Mouse (Mus musculus) MEL (cell line): Measurements from ENCODE around the gene Tead1. TPM values are rescaled to one million over a fixed set of nuclear protein-coding genes. Genes with fewer than 3 reads are reported as not detected.

Experiments
- DNase-seq: peaks from one replicate; pipeline ENCODE4 v3.0.0; 2011; ENCODE audit warnings: low read depth, low spot score
- H3K27ac ChIP-seq: 2 replicates; pipeline ENCODE4 v1.5.1; 2012; ENCODE audit warnings: low read depth, mild to moderate bottlenecking, control low read depth, low read length, moderate library complexity; ENCODE audit not compliant: control insufficient read depth
- H3K27me3 ChIP-seq, 2 experiments: fragments of 150-350 bp in 1 of 2; sonication (generic) in 1 of 2; 2 replicates each; pipeline ENCODE4 v1.6.1; 2012; ENCODE audit warnings: low read length in 2 of 2, mild to moderate bottlenecking in 2 of 2, improper control_type of control experiment in 1 of 2, moderate library complexity in 1 of 2; ENCODE audit not compliant: insufficient read depth in 2 of 2, control insufficient read depth in 1 of 2
- H3K36me3 ChIP-seq, 2 experiments: 2 replicates each; pipeline ENCODE4 v1.6.1; 2012 to 2014; ENCODE audit warnings: low read length in 2 of 2, improper control_type of control experiment in 1 of 2, inconsistent platforms in 1 of 2, mild to moderate bottlenecking in 1 of 2; ENCODE audit not compliant: insufficient read depth in 2 of 2, control insufficient read depth in 1 of 2
- H3K4me1 ChIP-seq, 2 experiments: fragments of 150-350 bp in 1 of 2; sonication (generic) in 1 of 2; 2 replicates each; pipeline ENCODE4 v1.6.1; 2012; ENCODE audit warnings: low read length in 2 of 2, improper control_type of control experiment in 1 of 2, mild to moderate bottlenecking in 1 of 2; ENCODE audit not compliant: insufficient read depth in 2 of 2, control insufficient read depth in 1 of 2
- H3K4me3 ChIP-seq, 2 experiments: fragments of 150-350 bp in 1 of 2; sonication (generic) in 1 of 2; 2 replicates each; pipeline ENCODE4 v1.5.1; 2012; ENCODE audit warnings: low read depth in 2 of 2, low read length in 2 of 2, mild to moderate bottlenecking in 2 of 2, moderate library complexity in 2 of 2, control low read depth in 1 of 2, improper control_type of control experiment in 1 of 2; ENCODE audit not compliant: control insufficient read depth in 1 of 2, insufficient read depth in 1 of 2
- H3K79me2 ChIP-seq: 2 replicates; pipeline ENCODE4 v1.6.1; 2012; ENCODE audit warnings: mild to moderate bottlenecking, low read length, moderate library complexity; ENCODE audit not compliant: control insufficient read depth, poor library complexity, insufficient read depth
- H3K9ac ChIP-seq: 2 replicates; pipeline ENCODE4 v1.6.1; 2012; ENCODE audit warnings: low read depth, mild to moderate bottlenecking, control low read depth, low read length, moderate library complexity; ENCODE audit not compliant: control insufficient read depth, poor library complexity, severe bottlenecking
- H3K9me3 ChIP-seq: fragments of 150-350 bp; sonication (generic); replicated peaks from 2 replicates; pipeline ENCODE4 v1.6.1; 2012; ENCODE audit warnings: mild to moderate bottlenecking, low read length, improper control_type of control experiment, moderate library complexity; ENCODE audit not compliant: insufficient read depth
- BHLHE40 ChIP-seq: IDR thresholded peaks from 2 replicates; pipeline ENCODE4 v1.6.1; 2012; ENCODE audit warnings: low read depth, mild to moderate bottlenecking, inconsistent platforms, low read length, improper control_type of control experiment, borderline replicate concordance
- CHD2 ChIP-seq: IDR thresholded peaks from 2 replicates; pipeline ENCODE4 v1.6.1; 2011; ENCODE audit warnings: low read length, improper control_type of control experiment
- E2F4 ChIP-seq: IDR thresholded peaks from 2 replicates; pipeline ENCODE4 v1.6.1; 2011; ENCODE audit warnings: low read depth, low read length, improper control_type of control experiment, borderline replicate concordance
- ELF1 ChIP-seq: IDR thresholded peaks from 2 replicates; pipeline ENCODE4 v1.6.1; 2014; ENCODE audit warnings: low read depth, mild to moderate bottlenecking, inconsistent platforms, low read length, improper control_type of control experiment, moderate library complexity
- HCFC1 ChIP-seq: IDR thresholded peaks from 2 replicates; pipeline ENCODE4 v1.6.1; 2012; ENCODE audit warnings: low read depth, mild to moderate bottlenecking, inconsistent platforms, low read length, improper control_type of control experiment, moderate library complexity
- JUND ChIP-seq: IDR thresholded peaks from 2 replicates; pipeline ENCODE4 v1.6.1; 2011; ENCODE audit warnings: low read depth, mild to moderate bottlenecking, improper control_type of control experiment, low read length
- MYC ChIP-seq: IDR thresholded peaks from 2 replicates; pipeline ENCODE4 v1.6.1; 2011; ENCODE audit warnings: low read depth, mild to moderate bottlenecking, low read length, improper control_type of control experiment, moderate library complexity
- RAD21 ChIP-seq: IDR thresholded peaks from 2 replicates; pipeline ENCODE4 v1.6.1; 2011; ENCODE audit warnings: mild to moderate bottlenecking, low read depth, low read length, improper control_type of control experiment
- RCOR1 ChIP-seq: IDR thresholded peaks from 2 replicates; pipeline ENCODE4 v1.6.1; 2012; ENCODE audit warnings: low read depth, mild to moderate bottlenecking, inconsistent platforms, low read length, improper control_type of control experiment
- SMC3 ChIP-seq: IDR thresholded peaks from 2 replicates; pipeline ENCODE4 v1.6.1; 2011; ENCODE audit warnings: low read depth, low read length, improper control_type of control experiment
- TAL1 ChIP-seq: IDR thresholded peaks from 2 replicates; pipeline ENCODE4 v1.6.1; 2012; ENCODE audit warnings: mild to moderate bottlenecking, inconsistent platforms, low read length, moderate library complexity, mixed read lengths
- TBP ChIP-seq: IDR thresholded peaks from 2 replicates; pipeline ENCODE4 v1.8.0; 2011; ENCODE audit warnings: low read depth, low read length, improper control_type of control experiment
- UBTF ChIP-seq: IDR thresholded peaks from 2 replicates; pipeline ENCODE4 v1.6.1; 2012; ENCODE audit warnings: low read depth, mild to moderate bottlenecking, inconsistent platforms, low read length, improper control_type of control experiment, moderate library complexity, borderline replicate concordance; ENCODE audit not compliant: insufficient read depth
- USF1 ChIP-seq: IDR thresholded peaks from 2 replicates; pipeline ENCODE4 v1.6.1; 2014; ENCODE audit warnings: low read depth, mild to moderate bottlenecking, inconsistent platforms, low read length, improper control_type of control experiment, moderate library complexity
- ZC3H11A ChIP-seq: IDR thresholded peaks from 2 replicates; pipeline ENCODE4 v1.6.1; 2012; ENCODE audit warnings: low read depth, mild to moderate bottlenecking, inconsistent platforms, low read length, improper control_type of control experiment
- ZKSCAN1 ChIP-seq: IDR thresholded peaks from 2 replicates; pipeline ENCODE4 v1.6.1; 2012; ENCODE audit warnings: low read depth, mild to moderate bottlenecking, inconsistent platforms, low read length, improper control_type of control experiment, moderate library complexity
- polyA plus RNA-seq, 2 experiments: library from polyadenylated mRNA; stranded (reverse) in 1 of 2; unstranded in 1 of 2; fragments of >175 nt in 1 of 2; fragments of >200 nt in 1 of 2; gene quantifications; 2 replicates each; pipeline versions ENCODE4 v1.2.1 to v1.2.4; 2012; ENCODE audit warnings: low replicate concordance in 2 of 2, low read depth in 1 of 2; ENCODE audit not compliant: insufficient read length in 2 of 2, insufficient read depth in 1 of 2, missing spikeins in 1 of 2
- total RNA-seq: library from RNA; depleted of rRNA; stranded (reverse); fragments of 300-350 nt; gene quantifications from 2 replicates; pipeline ENCODE4 v1.2.3, GENCODE M21; 2012

Tead1 gene
- total and polyA plus RNA-seq, 3 experiments = not detected

DNA sequence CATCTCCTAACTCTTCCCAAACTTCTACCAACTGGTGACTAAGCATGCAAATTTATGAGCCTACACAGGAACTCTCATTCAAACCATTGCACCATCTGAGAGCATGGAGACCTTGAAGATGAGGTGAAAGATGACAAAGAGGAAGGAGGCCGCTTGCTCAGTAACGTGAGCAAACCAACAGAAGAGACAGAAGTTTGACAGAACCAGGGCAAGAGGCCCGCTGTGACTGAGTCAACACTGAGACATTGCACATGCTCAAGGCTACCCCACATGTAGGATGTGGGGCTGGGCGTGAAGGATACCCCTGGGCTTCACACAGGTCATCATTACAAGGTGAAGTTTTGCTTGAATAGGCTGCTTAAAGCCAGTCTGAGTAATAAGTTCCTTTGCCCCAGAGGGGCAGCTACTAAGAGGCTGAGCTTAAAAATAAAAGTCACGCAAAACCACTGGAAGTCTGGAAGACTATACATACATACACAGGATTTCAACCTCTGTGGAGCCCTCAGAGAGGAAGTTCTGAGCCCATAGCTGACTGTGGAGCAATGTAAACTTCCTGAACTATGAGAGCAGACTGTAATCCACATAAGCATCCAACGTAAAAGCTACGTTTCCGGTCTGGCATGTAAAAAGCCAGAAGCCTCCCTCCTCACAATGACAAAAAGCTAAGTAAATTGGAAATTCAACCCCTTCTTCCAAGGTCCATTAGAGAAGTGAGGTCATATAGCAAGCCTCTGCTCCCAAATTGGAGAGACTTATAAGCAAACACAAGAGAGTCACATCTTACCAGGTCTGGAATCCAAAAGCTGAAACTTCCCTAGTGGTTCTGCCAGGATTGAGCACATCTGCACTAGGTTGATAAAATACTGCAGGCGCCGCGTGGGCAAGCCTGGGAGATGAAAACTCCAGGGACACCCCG, 16.5 kb upstream of the Tead1 start:
- Histone ChIP-seq H3K9ac (no peak overlapping the region), H3K4me3 (no peak overlapping the region), H3K36me3 (no peaks in the 10 kb centered on the region), H3K9me3 (no peaks in the 10 kb centered on the region), H3K4me1 (no peaks in the 10 kb centered on the region), H3K27ac (no peak overlapping the region), H3K79me2 (no peaks in the 10 kb centered on the region), H3K27me3 (no peaks in the 10 kb centered on the region)
- DNase-seq = no peak
- no peak for TF ChIP-seq SMC3
- TF ChIP-seq ZC3H11A = no peak
- no peak for TF ChIP-seq ELF1
- TF ChIP-seq JUND = no peak
- TF ChIP-seq UBTF = no peak

- Histone ChIP-seq H3K79me2 (no peaks in the 10 kb centered on the region), H3K27ac (no peak overlapping the region), H3K4me3 (no peak overlapping the region), H3K4me1 (no peaks in the 10 kb centered on the region), H3K9me3 (no peaks in the 10 kb centered on the region), H3K27me3 (no peaks in the 10 kb centered on the region), H3K9ac (no peak overlapping the region), H3K36me3 (no peaks in the 10 kb centered on the region)
- TF ChIP-seq HCFC1 (no peak), CHD2 (no peak), TBP (no peak), BHLHE40 (no peak), E2F4 (no peak), RAD21 (no peak), RCOR1 (no peak), TAL1 (no peak), UBTF (no peak), ZC3H11A (no peak), USF1 (no peak), ZKSCAN1 (no peak), MYC (no peak)
- no peak for DNase-seq
Observed at GRCm38 (mm10) chr7:112663314-112663966, 15.7 kb upstream of the Tead1 start.
